Mouse (Mus musculus): Measurements from ENCODE around the gene Dnajc7.
A peak's percentile ranks its signal among the peaks of the same experiment; 100 is the strongest.
"Not testable (repeated sequence)": the region's sequence is repeated elsewhere in the genome, so short reads cannot be mapped to it uniquely, and the experiment has no call there.

Dnajc7 gene

DNA sequence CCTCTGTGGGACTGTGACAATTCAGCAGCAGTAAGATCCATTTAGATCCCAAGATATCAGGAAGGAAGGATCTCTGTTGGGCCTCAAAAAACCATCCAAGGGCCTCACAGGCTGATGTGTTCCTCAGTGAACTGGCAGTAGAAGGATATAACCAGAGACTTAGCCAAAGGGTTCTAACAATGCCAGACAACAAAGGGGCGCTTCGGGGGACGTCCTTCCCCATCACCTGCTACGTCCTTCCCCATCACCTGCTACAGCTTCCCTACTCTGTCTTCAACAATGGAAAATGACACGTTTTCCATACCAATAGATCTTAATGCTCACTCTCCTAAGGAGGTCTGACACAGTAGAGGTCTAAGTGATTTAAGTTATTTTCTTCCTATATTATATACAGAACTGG lies 3.6 kb downstream of the Dnajc7 start:
- DNase-seq (ENCODE audit: low spot score) = no peak

DNA sequence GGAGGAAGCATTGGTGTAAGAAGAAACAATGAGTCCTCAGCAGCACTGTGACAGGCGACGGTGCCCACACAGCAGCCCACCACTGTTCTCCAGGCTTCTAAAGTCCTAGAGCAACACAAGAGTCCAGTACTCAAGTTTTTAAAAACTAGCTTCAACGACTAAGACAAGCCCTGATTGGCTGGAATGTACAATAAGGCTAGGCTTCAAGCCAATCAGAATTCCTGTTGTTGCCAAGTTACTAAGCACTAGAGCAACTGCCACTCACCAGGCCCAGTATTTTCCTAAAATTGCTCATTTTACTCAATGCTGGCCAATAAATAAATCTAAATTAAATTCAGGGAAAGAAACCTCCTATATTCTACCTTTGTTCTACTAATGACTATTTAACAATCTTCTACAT lies 6.7 kb downstream of the Dnajc7 start:
- no peak for DNase-seq (ENCODE audit: low spot score)

DNA sequence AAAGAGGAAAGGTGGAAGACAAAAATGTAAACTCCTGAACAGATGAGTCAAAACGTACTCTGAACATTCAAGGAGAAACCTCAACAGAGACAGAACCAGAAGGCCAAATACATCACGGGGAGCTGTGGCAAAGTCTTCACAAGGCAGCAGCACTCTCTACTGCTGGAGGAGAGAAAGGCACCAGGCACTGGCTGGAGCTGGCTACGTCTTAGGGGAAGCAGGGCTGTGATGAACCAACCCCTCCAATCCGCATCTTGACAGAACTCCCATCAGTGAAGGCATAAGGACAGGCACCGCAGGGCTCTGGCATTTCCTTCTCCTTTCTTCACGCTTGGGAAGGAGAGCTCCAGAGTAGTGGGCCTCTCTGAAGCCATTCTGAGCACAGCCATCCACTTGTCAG lies 8.3 kb downstream of the Dnajc7 start:
- no peak for DNase-seq (ENCODE audit: low spot score)

DNA sequence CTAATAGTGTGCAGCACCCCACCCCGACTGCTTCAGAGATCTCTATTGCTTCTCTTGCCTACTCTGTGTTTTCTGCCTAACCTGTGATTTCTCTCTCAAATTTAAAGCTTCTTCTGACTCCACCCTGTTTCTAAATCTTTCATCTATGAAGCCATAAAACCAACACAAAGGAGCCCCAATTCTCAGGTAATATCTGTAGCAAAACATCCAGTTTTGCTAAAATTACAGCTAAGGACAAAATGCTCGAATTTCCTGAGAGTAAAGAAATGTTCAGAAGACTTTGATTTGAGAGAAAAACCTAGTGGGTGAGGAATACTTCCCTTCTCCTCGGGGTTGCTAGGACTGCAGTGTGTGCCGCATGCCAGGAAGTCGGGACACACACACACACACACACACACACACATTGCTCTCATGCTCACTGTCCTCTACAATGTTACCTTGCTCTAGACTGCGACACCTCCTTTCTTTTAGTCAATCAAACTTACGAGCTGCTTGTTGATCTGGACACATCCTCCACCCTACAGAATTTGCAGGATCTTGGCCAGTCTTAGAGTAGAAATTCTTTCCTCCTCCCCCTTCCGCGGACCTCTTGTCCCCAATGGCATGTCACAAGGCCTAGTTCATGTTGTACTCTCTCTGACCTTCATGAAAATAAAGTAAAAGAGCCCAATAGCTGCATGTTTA lies 9.8 kb downstream of the Dnajc7 start:
- no peak for DNase-seq (ENCODE audit: low spot score)

DNA sequence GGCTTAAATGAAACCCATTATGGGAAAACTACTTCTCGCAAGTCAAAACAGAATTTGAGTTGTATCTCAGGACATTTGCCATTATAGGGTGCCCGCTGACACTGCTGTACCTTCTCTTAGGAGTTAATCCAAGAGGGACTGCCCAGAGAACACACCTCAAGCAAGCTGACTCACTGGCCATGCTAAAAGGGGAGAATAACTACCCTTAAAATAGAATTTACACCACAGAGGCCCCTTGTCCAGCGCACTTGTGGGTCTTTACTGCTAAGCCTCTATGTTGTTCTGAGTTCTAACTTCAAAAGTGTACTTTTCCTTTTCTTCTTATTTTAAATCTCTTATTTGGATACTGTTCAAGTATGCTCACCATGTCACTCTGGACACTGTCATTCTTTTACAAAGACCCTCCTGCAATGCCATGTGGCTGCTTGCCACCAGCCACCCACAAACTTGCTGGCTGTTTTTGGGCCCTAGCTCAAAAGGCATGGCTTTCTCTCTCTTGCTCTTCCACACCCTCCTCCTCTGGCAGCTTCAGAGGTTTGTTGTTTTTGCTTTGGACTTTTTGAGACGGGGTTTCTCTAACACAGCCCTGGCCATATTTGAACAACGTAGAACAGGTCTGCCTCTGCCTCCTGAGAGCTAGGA lies 10.5 kb downstream of the Dnajc7 start:
- no peak for DNase-seq (ENCODE audit: low spot score)

DNA sequence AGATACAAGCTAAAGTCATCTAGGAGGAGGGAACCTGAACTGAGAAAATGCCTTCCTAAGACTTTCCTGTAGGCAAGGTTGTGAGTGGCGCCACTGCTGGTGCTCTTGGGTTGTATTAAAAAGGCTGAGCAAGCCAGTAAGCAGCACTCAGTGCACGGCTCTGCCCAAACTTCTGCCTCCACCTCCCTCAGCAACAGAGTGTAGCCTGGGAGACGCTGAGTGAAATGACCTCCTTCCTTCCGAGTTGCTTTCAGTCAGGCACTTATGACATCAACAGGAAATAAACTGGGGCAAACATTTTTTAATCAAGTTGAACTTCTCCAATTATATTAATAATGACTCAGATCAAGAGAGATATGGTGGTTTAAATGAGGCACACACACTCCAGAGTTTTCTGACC lies 11.2 kb downstream of the Dnajc7 start:
- no peak for DNase-seq (ENCODE audit: low spot score)

DNA sequence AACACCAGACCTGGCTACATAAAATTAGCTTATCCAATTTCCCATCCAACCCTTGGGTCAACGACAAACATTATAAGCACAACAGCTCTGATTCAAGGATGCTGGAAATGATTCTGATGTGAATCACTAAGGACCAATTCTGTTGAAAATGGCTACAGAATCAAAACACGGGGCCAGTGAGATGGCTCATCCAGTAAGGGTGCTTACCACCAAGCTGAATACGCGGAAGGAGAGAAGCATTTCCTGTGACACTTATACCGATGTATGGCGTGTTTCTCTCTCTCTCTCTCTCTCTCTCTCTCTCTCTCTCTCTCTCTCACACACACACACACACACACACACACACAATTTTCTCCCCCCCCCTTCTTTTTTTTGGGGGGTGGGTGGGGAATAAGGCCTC lies 12.8 kb downstream of the Dnajc7 start:
- DNase-seq (ENCODE audit: low spot score) = no peak

DNA sequence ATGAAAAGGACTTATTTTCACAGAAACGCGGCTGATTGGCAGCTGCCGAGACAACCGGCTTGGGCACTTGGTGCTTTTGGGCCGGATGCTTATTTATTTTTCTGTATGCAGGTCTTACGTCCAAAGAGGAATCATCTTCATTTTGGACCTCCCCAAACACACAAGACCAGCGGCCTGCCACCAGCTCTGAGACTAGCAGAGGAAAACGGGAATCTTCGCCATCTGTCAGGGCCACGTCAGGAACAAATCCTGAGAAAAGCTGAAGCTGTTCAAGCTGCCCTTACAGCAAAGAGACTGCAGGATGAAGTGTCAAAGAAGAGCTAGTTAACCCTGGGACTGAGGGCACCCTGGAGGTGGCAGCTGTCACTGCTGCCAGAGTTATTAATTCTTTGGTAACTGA lies 14.5 kb downstream of the Dnajc7 start:
- no peak for DNase-seq (ENCODE audit: low spot score)

DNA sequence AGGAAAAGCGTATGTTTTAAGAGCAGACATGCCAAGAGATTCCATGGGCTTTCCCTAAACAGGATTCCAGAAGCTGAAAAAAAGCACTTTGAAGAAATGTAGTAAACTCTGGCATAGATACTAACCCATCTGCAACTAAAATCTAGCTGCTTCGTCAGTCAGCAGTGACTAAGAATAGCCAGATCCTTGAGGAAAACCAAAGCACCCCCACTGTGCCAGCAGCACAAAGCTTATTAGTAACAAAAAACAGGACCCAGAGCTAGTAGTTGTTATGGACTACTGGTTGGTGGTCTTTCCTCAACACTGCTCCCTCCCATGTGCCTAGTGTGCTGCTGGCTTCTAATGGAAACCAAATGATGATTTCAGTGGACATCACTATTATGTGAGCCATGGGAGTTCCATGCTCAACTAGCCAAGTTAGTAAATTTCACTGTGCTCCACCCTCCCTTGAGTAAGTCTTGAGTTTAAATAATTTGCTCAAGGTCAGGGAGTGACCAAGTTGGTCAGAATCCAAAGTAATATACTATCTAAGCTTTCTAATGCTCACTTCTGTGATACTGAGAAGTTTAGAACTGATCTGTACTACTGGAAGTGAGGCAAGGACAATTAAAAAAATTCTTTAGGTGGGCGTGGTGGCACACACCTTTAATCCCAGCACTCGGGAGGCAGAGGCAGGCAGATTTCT lies 15.5 kb downstream of the Dnajc7 start:
- no peak for DNase-seq (ENCODE audit: low spot score)

DNA sequence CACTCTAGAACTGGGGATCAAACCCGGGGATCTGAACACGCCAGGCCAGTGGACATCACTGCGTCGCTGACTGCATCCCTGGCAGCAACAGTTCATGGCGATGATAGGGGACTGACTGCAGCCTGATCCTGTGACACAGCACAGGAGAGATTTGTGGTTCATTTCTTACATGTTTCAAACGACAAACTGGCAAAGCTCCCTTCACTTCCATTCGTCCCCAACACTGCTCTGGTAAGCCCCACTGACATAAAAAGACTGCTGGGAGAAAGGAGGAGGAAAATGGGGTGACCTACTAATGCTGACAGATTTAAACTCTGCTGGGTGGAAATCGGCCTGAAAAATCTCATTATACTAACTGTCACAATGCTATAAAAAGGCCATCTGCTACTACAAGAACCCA lies 16.2 kb downstream of the Dnajc7 start:
- no peak for DNase-seq (ENCODE audit: low spot score)

DNA sequence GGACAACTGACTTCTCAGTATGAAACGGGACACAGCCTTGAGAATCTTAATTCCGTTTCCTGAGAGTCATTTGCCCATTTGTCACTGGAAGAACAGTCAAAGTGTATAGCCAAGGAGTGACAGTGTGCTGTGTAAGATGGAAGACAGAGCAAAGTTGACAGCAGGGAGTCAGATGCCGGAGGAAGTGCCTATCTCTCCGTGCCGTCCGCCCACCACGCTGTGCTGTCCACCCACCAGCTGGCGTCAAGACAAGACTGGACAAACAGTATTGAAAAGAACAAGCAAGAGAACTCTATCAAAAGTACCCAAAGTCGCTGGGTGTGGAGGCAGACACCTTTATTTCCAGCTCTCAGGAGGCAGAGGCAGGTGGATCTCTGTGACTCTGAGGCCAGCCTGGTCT lies 16.8 kb downstream of the Dnajc7 start:
- DNase-seq (ENCODE audit: low spot score) = no peak

DNA sequence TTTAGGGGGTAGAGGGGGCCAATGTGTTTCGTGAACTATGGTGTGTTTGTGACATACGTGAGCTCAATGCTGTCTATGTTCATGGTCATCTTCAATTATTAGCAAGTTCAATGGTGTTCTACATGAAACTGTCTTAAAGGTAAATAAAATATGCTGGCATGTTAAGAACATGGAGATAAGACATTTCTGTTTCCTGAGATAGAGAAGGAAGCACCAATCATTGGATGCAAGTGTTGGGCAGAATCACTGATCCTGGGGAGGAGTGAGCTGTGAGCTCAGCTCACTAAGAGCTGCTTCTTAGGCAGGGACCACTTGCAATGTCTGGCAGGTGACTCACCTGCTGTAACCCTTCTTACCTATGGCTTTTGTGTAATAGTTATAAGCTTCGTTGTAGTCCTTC lies 18.6 kb downstream of the Dnajc7 start:
- no peak for DNase-seq (ENCODE audit: low spot score)

DNA sequence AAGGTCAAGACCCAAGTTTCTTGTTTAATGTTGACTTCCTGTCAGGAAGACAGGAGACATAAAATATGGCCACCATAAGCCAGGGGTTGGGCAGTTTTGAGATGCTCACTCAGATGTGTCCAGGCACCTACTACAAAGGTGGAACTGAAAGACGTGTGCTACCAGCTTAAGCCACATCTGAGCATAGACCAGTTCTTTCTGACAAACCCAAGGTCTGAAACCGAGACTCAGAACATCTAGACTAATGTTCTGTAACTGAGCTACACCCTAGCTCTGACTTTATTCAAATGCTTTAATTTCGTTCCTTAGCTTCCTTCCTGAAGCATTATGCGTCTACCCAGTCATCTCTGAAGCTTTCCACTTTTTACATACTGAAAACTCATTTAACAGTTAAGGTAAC lies 21.9 kb downstream of the Dnajc7 start:
- no peak for DNase-seq (ENCODE audit: low spot score)

DNA sequence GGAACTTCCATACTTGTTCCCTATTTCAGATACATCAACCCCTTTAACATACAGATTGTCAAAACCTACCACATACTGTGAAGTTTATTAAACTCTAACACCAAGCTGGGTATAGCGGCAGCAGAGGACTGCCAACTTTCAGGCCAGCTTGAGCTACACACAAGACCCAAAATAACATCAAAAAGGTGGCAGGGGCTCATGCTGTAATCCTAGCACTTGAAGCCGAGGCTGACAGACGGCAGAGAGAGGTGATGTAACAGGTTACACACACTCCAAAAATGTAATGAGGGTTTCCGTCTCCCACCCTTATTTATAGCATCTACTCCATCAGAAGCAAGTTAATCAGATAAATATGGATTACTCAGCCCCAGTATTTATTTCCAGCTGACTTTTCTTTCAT lies 24.4 kb downstream of the Dnajc7 start:
- no peak for DNase-seq (ENCODE audit: low spot score)

DNA sequence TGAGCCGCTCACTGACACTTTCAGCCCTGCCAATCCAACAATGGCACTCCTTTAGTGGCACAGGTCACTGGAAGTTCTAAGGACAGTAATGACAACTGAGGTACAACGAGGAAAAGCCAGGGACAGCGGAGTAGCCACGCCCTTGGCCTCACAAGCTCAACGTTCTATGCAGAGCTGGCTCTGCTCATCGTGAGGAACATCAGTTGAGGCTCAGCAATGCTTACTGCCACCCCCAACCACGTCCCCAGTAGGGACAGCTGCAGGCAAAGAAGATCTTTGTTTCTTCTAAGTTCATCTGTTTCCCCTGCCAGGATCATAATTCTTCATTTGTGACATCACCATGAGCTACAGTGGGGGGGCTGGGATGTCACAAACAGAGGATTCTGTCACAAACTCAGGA lies 25.4 kb downstream of the Dnajc7 start:
- no peak for DNase-seq (ENCODE audit: low spot score)

DNA sequence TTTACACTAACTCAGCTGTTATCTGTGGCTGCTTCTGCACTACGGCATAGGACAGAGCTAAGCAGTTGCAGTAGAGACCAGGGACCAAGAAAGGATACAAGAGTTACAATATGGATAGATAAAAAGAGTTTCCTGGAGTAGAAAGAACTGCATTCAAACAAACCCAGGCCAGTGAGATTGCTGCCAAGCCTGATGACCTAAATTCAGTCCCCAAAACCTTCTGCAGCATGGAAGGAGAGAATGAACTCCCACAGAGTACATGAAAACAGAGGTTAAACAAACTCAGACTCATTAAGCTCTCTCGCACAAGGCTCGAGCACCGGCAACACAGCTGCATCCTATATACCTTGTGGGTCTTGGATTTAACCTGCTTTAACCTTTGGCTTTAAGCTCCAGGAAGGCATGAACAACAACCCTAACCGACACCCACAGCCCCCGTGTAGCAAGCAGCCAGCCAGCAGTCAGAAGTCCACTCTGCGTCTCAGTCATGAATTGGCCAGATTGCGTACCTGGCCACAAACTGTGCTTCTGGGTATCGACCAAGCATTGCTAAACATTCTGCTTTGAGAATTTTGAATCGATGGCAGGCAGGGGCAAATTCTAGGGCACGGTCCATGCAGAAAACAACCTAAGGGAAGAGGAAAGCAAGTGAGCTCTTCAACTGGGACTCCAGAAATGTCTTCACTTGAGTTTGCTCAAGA lies 27.5 kb downstream of the Dnajc7 start:
- DNase-seq (ENCODE audit: low spot score) = no peak

DNA sequence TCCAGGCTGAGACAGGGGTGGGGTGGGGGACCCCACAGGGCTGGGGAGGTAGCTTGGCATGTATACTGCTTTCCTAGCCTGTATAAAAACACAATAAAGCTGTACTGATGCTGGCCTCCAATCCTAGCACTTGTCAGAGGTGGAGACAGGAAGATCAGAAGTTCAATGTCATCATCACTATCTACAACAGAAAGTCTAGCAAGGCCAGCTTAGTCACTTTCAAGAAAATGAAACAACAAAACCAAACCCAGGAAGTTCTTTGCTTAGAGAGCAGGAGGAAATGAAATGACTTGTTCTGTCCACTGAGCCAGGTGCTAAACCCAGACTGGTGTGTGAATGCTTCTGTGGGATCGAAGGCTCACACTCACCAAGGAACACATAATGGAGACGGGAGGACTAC lies 31.5 kb downstream of the Dnajc7 start:
- DNase-seq (ENCODE audit: low spot score) = no peak

DNA sequence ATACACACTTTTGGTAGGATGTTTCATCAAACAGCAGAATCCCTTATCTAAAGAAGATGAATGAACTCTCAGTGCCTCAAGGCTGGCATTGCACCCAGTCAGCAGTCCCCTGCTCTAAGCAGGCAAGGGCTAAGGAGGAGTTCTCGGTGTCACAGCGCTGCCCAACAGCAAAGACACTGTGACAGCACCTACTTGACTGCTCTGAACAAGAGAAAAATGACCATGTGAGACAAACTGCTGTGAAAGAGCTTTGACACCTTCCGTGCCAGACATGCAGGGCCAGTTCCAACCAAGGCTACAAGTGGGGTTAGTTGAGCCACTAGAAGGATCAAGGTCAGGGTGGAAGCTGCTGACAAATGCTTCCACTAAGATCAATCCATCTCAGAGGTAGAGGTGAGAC lies 34.8 kb downstream of the Dnajc7 start:
- no peak for DNase-seq (ENCODE audit: low spot score)

DNA sequence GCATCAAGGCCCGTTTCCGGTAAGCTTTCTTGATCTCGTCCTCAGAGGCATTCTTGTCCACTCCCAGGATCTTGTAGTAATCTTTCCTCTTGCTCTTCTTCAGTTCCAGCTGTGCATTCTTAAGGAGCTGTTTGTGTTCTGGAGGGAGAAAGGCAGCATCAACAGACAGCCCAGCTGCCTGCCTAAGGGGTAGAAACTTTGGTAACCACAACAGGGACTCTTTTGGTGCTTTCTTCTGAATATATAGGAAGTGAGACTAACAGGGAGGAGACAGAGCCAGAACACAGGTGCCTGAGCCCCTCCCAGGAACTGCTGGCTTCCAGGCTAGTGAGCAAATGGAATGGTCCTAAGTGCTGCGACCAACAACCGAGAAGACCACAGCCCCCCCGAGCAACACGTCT lies 35.4 kb downstream of the Dnajc7 start:
- DNase-seq (ENCODE audit: low spot score) = no peak

DNA sequence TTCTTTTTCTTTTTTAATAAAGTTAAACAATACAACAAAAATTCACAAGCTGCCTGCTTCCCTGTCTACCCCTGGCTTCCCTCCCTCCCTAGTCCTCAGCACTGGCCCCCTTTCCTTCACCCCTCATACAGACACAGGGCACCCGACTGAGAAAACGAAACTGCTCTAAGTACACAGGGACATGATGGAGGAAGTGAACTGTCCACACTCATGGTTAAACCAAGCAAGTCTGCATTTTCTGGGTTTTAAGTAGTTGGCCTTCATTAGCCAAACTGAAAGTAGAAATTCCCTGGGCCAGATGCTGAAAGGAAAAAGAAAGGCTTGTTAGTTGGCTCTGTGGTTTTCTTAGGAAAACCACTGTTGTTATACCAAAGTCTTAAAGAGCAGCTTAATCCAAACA lies 37.1 kb downstream of the Dnajc7 start:
- no peak for DNase-seq (ENCODE audit: low spot score)

DNA sequence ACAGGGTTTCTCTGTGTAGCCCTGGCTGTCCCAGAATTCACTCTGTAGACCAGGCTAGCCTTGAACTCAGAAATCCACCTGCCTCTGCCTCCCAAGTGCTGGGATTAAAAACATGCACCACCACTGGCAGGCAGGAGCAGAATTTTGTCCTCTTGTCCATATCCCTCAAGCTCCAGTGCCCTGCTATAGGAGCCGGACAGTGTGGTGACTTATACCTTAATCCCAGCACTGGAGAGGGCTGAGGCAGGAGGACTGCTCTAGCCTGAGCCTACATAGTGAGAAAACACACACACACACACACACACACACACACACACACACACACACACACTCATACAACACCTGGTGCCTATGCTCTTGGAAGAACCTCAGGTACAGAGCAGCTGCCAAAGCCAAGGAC lies 37.6 kb downstream of the Dnajc7 start:
- DNase-seq (ENCODE audit: low spot score) = not testable (repeated sequence)

DNA sequence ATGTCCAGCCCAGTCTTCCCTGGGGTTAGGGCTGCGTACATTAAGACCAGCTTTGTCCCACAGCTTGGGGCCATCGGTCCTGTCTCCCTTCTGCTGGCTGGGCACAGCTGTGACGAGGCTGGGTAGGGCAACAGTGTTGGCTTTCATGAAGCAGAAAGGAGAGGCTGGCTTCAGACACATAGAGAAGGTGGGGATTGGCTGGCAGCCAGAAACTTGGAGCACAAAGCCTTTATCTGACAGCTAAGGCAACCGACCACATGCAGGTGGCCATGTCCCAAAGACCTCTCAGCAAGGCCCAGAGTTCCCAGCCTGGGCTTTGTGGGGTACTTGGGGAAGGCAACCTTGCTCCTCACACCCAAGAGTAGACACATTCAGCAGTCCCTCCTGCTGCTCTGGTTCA lies 38.2 kb downstream of the Dnajc7 start:
- peak; percentile 80 for DNase-seq (ENCODE audit: low spot score)

DNA sequence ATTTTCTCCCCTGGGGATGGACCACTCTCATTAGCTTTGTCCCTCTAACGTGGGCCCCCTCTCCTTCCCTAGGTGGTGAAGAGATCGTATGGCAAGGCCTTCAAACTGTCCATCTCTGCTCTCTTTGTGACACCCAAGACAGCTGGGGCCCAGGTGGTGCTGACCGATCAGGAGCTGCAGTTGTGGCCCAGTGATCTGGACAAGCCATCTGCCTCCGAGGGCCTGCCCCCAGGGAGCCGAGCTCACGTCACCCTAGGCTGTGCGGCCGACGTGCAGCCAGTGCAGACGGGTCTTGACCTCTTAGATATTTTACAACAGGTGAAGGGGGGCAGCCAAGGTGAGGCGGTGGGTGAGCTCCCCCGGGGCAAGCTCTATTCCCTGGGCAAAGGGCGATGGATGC lies 39.7 kb downstream of the Dnajc7 start:
- no peak for DNase-seq (ENCODE audit: low spot score)
